Mouse (Mus musculus) brain, embryonic 14.5 days (tissue): ENCODE results near the gene Olfr286.

Source experiments
- CTCF ChIP-seq: fragments of 200-500 bp; IDR thresholded peaks from 2 replicates; pipeline ENCODE4 v1.5.1; 2012; ENCODE audit warnings: inconsistent platforms, mild to moderate bottlenecking, moderate library complexity, borderline replicate concordance; ENCODE audit not compliant: insufficient read depth, insufficient read length; ENCODE audit errors: extremely low read depth
- POLR2A ChIP-seq: fragments of 200-500 bp; IDR thresholded peaks from 2 replicates; pipeline ENCODE4 v1.6.1; 2012; ENCODE audit warnings: mild to moderate bottlenecking, inconsistent platforms, borderline replicate concordance; ENCODE audit not compliant: poor library complexity, insufficient read depth, insufficient read length, severe bottlenecking; ENCODE audit errors: extremely low read depth

DNA sequence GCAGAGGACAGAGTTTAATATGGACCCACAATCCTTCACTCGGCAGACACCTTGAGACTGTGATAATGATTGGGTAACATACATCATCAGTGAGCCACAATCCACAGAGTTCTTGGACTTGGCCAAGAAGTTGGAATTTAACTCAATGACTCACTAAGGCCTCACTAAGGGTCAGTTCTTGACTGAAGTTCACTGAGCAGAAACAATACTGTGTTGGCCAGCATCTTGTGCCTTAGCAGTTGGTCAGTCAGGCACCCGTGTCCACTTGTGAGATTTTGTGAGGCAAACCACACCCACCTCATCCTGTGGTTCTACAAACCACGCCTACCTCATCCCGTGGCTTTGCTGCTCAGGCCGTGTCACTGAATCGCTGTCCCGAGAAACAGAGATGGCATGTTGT lies 24.6 kb downstream of the Olfr286 start:
- TF ChIP-seq CTCF (no peak), POLR2A (no peak)
